9 mouse cellular contexts compared by ENCODE assay signal in the genomic region with DNA sequence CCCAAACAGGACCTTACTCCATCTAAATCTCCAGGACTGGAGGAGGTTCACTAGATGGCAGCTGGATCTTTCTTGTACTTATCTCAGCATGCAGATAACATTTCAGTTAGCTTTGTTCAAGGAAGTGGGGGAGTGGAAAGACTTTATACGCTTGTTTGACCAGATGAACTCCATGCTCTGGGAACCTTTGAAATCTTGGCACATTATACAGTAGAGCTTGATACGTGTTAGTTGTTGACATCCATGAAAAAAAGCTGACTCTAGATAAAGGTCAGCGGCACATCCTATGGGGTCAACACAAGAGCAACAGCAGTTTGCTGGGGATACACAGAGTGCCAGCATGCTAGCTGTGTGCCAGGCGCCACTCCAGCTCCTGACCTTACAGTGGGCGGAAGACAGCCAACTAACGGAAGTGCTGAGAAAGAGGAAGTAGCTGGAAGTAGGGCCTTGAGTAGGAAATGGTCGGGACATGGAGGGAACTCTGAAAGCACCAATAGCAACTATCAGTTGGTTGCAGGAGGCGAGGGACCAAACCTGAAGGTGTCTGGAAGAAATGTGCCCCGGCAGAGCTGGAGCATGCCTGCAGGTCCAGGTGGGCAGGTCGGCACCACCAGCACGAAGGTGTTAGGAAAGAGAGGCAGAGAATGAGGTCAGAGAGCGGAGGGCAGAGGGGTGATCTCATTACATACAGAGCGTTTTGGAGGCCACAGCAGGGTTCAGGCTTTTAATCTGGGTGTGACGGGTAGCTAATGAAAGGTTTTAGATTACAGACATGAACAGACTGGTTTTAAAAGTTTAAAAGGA. TPM values are rescaled to one million over a fixed set of nuclear protein-coding genes. Genes with fewer than 3 reads are reported as not detected.
DNase-seq lines count a peak whose midpoint lies in the region; ATAC-seq and TF ChIP-seq lines count a peak whose summit lies in the region.
"Had no signal": no experiment of that assay in that cellular context is flagged by ENCODE, and none has a peak within 500 bp of the region (broad histone marks: within the 10 kb centered on the region; RNA-seq: fewer than 3 reads in every experiment).

No protein-coding gene starts in this region.

- no peak overlapping the region for H3K9ac ChIP-seq in embryonic facial prominence, embryonic 11.5 days (replicated peaks; ENCODE audit: low read length)
- H3K9ac ChIP-seq in heart, embryonic 16.5 days (ENCODE audit: low read length): no peak overlapping the region
- H3K9ac ChIP-seq in liver, embryonic 13.5 days: no peak overlapping the region
- H3K9ac ChIP-seq: midbrain, embryonic 12.5 days had no signal

- no peaks in the 10 kb centered on the region for H3K36me3 ChIP-seq in embryonic facial prominence, embryonic 11.5 days (replicated peaks; ENCODE audit: control insufficient read depth, insufficient read depth, low read depth, low read length)
- H3K36me3 ChIP-seq in embryonic facial prominence, embryonic 10.5 days (replicated peaks): no peaks in the 10 kb centered on the region
- H3K36me3 ChIP-seq in G1E (replicated peaks): peaks cover 11% of the 10 kb centered on the region
- no peaks in the 10 kb centered on the region for H3K36me3 ChIP-seq in heart, embryonic 16.5 days (ENCODE audit: control insufficient read depth, insufficient read depth)
- H3K36me3 ChIP-seq in liver, embryonic 13.5 days: no peaks in the 10 kb centered on the region
- H3K36me3 ChIP-seq: midbrain, embryonic 12.5 days had no signal

- no peaks in the 10 kb centered on the region for H3K9me3 ChIP-seq in embryonic facial prominence, embryonic 11.5 days (replicated peaks; ENCODE audit: control insufficient read depth, low read length)
- no peaks in the 10 kb centered on the region for H3K9me3 ChIP-seq in embryonic facial prominence, embryonic 10.5 days
- H3K9me3 ChIP-seq in G1E (replicated peaks): no peaks in the 10 kb centered on the region
- H3K9me3 ChIP-seq in heart, embryonic 16.5 days (replicated peaks; ENCODE audit: control insufficient read depth, low read length): no peaks in the 10 kb centered on the region
- no peaks in the 10 kb centered on the region for H3K9me3 ChIP-seq in liver, embryonic 13.5 days (replicated peaks)
- H3K9me3 ChIP-seq: midbrain, embryonic 12.5 days had no signal

- peak; percentile 26 for DNase-seq in embryonic facial prominence, embryonic 11.5 days (ENCODE audit: low spot score)
- DNase-seq in embryonic facial prominence, embryonic 10.5 days (ENCODE audit: low spot score): no peak
- peak; percentile 74 for DNase-seq in G1E (ENCODE audit: low spot score)
- no peak for DNase-seq in liver, embryonic 13.5 days
- no peak for DNase-seq in left cerebral cortex, adult 2 months (ENCODE audit: extremely low spot score in 1 of 2, low spot score in 2 of 2)
- DNase-seq in thymus, postnatal 14 days: no peak

- no peaks in the 10 kb centered on the region for H3K4me1 ChIP-seq in embryonic facial prominence, embryonic 11.5 days (ENCODE audit: control insufficient read depth, insufficient read depth, low read length)
- peaks cover 10% of the 10 kb centered on the region for H3K4me1 ChIP-seq in embryonic facial prominence, embryonic 10.5 days
- H3K4me1 ChIP-seq in G1E (ENCODE audit: insufficient read depth, low read depth, low read length): peaks cover 38% of the 10 kb centered on the region
- H3K4me1 ChIP-seq in heart, embryonic 16.5 days (ENCODE audit: control insufficient read depth, insufficient read depth, low read length): no peaks in the 10 kb centered on the region
- peaks cover 17% of the 10 kb centered on the region for H3K4me1 ChIP-seq in liver, embryonic 13.5 days (replicated peaks)
- H3K4me1 ChIP-seq: midbrain, embryonic 12.5 days had no signal

- ATAC-seq in embryonic facial prominence, embryonic 11.5 days (replicated peaks; ENCODE audit: insufficient number of reproducible peaks, low FRiP score, low TSS enrichment, low read depth): no peak
- ATAC-seq in G1E (ENCODE audit: extremely low read depth, insufficient number of reproducible peaks, low FRiP score, poor library complexity, severe bottlenecking): peak; percentile 85
- 0 out of 2 replicates have a peak, but pooled peaks have one; percentile 28 for ATAC-seq in heart, embryonic 16.5 days (replicated peaks; ENCODE audit: extremely low read depth, insufficient read depth, low FRiP score)
- peak; percentile 26 for ATAC-seq in liver, embryonic 13.5 days (ENCODE audit: low read depth)
- ATAC-seq in CD4-positive, CD25-positive, alpha-beta regulatory T cell, adult 4 months: no peak

- H3K4me3 ChIP-seq in embryonic facial prominence, embryonic 11.5 days (ENCODE audit: low read depth, low read length): no peak overlapping the region
- H3K4me3 ChIP-seq in embryonic facial prominence, embryonic 10.5 days: no peak overlapping the region
- H3K4me3 ChIP-seq in G1E (ENCODE audit: low read depth, low read length): peak overlapping the region; percentile 68
- H3K4me3 ChIP-seq in heart, embryonic 16.5 days (ENCODE audit: low read length): no peak overlapping the region
- H3K4me3 ChIP-seq in liver, embryonic 13.5 days (replicated peaks): no peak overlapping the region
- H3K4me3 ChIP-seq in left cerebral cortex, adult 2 months: no peak overlapping the region
- H3K4me3 ChIP-seq: midbrain, embryonic 12.5 days had no signal

- no peak overlapping the region for H3K4me2 ChIP-seq in embryonic facial prominence, embryonic 11.5 days (ENCODE audit: low read depth, low read length)
- H3K4me2 ChIP-seq in heart, embryonic 16.5 days (ENCODE audit: low read depth, low read length): peak overlapping the region; percentile 19; the same call in 1 of the 2 replicates
- H3K4me2 ChIP-seq in liver, embryonic 13.5 days: peak overlapping the region; percentile 37
- H3K4me2 ChIP-seq: midbrain, embryonic 12.5 days had no signal

- TF ChIP-seq CTCF in G1E (IDR thresholded peaks at IDR 0.05; ENCODE audit: low read depth, low read length): no peak
- TF ChIP-seq CTCF in left cerebral cortex, adult 2 months (IDR thresholded peaks at IDR 0.05): no peak

- intact Hi-C loops in left cerebral cortex, adult 2 months (cut with DNase I): no loop called here

- 58% methylated on average over 14 of the region's 14 CpGs for WGBS in embryonic facial prominence, embryonic 11.5 days
- WGBS in embryonic facial prominence, embryonic 10.5 days: 60% methylated on average over 14 of the region's 14 CpGs
- WGBS in heart, embryonic 16.5 days: 53% methylated on average over 14 of the region's 14 CpGs
- 37% methylated on average over 14 of the region's 14 CpGs for WGBS in liver, embryonic 13.5 days (ENCODE audit: insufficient replicate concordance)

- no peaks in the 10 kb centered on the region for H3K27me3 ChIP-seq in embryonic facial prominence, embryonic 11.5 days (ENCODE audit: control insufficient read depth, insufficient read depth, low read length)
- no peaks in the 10 kb centered on the region for H3K27me3 ChIP-seq in embryonic facial prominence, embryonic 10.5 days (replicated peaks; ENCODE audit: low read depth, poor library complexity, severe bottlenecking)
- no peaks in the 10 kb centered on the region for H3K27me3 ChIP-seq in G1E (ENCODE audit: insufficient read depth, low read length)
- H3K27me3 ChIP-seq in heart, embryonic 16.5 days (ENCODE audit: control insufficient read depth, insufficient read depth, low read length): no peaks in the 10 kb centered on the region
- no peaks in the 10 kb centered on the region for H3K27me3 ChIP-seq in liver, embryonic 13.5 days
- H3K27me3 ChIP-seq: midbrain, embryonic 12.5 days had no signal

- H3K27ac ChIP-seq in embryonic facial prominence, embryonic 11.5 days (replicated peaks; ENCODE audit: low read depth, low read length): no peak overlapping the region
- H3K27ac ChIP-seq in embryonic facial prominence, embryonic 10.5 days (replicated peaks): no peak overlapping the region
- peak overlapping the region; percentile 1; the same call in 1 of the 2 replicates for H3K27ac ChIP-seq in heart, embryonic 16.5 days (ENCODE audit: low read length)
- H3K27ac ChIP-seq in liver, embryonic 13.5 days: no peak overlapping the region; the same call in 1 of the 2 replicates
- H3K27ac ChIP-seq in left cerebral cortex, adult 2 months: no peak overlapping the region
- H3K27ac ChIP-seq: midbrain, embryonic 12.5 days had no signal

RNA-seq across cellular contexts. Expression of gene Cryl1, which starts 11.4 kb away (rescaled TPM):
- polyA plus RNA-seq in embryonic facial prominence, embryonic 11.5 days (2014; fragmentation: Nextera tagmentation; extraction: Ambion mirVana): 12.0 and 13.0 TPM in 2 replicates
- polyA plus RNA-seq in embryonic facial prominence, embryonic 10.5 days (2016; fragmentation: Nextera tagmentation; extraction: Ambion mirVana): 8.0 and 9.2 TPM in 2 replicates
- total RNA-seq in G1E (2014; fragmentation: Nextera tagmentation) (12.6 and 15.0 TPM in 2 replicates), G1E (2017) (21.4 and 22.1 TPM in 2 replicates)
- polyA plus RNA-seq in G1E (2012): 9.7 and 10.2 TPM in 2 replicates
- 13.9 and 16.6 TPM in 2 replicates for polyA plus RNA-seq in heart, embryonic 16.5 days (2015; fragmentation: Nextera tagmentation; extraction: Ambion mirVana)
- 7.0 TPM in 2 replicates for polyA plus RNA-seq in liver, embryonic 13.5 days (2015; fragmentation: Nextera tagmentation; extraction: Ambion mirVana)
- total RNA-seq in left cerebral cortex, adult 2 months (2021): 10 to 100 TPM; 16.1 to 19.7 TPM
- 10 to 100 TPM; 19.0 to 33.0 TPM for polyA plus RNA-seq in CD4-positive, CD25-positive, alpha-beta regulatory T cell, adult 4 months (2017; shearing (Covaris generic))

RNA-seq across cellular contexts. Expression of gene Ift88, which starts 36.9 kb away (rescaled TPM):
- 14.3 and 16.9 TPM in 2 replicates for polyA plus RNA-seq in embryonic facial prominence, embryonic 11.5 days (2014; fragmentation: Nextera tagmentation; extraction: Ambion mirVana)
- polyA plus RNA-seq in embryonic facial prominence, embryonic 10.5 days (2016; fragmentation: Nextera tagmentation; extraction: Ambion mirVana): 12.3 and 13.4 TPM in 2 replicates
- 12.9 and 16.1 TPM in 2 replicates for total RNA-seq in G1E (2014; fragmentation: Nextera tagmentation)
- total RNA-seq in G1E (2017): 13.6 and 15.1 TPM in 2 replicates
- polyA plus RNA-seq in G1E (2012): 7.8 and 8.4 TPM in 2 replicates
- 5.7 and 6.1 TPM in 2 replicates for polyA plus RNA-seq in heart, embryonic 16.5 days (2015; fragmentation: Nextera tagmentation; extraction: Ambion mirVana)
- 1.6 and 1.7 TPM in 2 replicates for polyA plus RNA-seq in liver, embryonic 13.5 days (2015; fragmentation: Nextera tagmentation; extraction: Ambion mirVana)
- 10 to 100 TPM; 15.5 to 20.0 TPM for total RNA-seq in left cerebral cortex, adult 2 months (2021)
- 1 to 10 TPM; 3.1 to 7.1 TPM for polyA plus RNA-seq in CD4-positive, CD25-positive, alpha-beta regulatory T cell, adult 4 months (2017; shearing (Covaris generic))

Comparison
In these comparisons a context has a peak if more than half of its experiments do, and no peak if none do; other contexts are left out.
1. DNase-seq: peak in embryonic facial prominence, embryonic 11.5 days (single experiment) and G1E (single experiment); none in embryonic facial prominence, embryonic 10.5 days (single experiment), liver, embryonic 13.5 days (single experiment), left cerebral cortex, adult 2 months (0 of 2) and thymus, postnatal 14 days (single experiment).
2. ATAC-seq: peak in G1E (single experiment), heart, embryonic 16.5 days (single experiment) and liver, embryonic 13.5 days (single experiment); none in embryonic facial prominence, embryonic 11.5 days (single experiment) and CD4-positive, CD25-positive, alpha-beta regulatory T cell, adult 4 months (single experiment).